In the genomic region with DNA sequence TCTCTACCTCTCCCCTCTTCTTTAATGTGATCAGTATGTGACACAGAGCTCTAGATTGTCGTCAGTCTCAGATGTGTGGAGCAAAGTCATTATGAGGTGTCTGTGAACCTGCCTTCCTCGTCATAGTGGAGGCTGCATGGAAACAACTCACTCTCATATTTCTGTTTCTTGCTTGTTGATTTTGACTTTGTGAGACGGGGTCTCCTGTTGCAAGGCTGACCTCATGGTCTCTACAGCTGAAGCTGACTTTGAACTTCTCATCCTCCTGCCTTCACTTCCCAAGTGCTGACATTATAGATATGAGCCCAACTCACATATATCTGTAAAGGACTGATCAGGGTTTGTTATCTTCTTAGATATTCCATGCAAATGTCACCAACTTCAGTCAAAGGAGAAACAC, we compare ENCODE assay signal across 8 mouse cellular contexts. TPM values are rescaled to one million over a fixed set of nuclear protein-coding genes. Genes with fewer than 3 reads are reported as not detected.
DNase-seq lines count a peak whose midpoint lies in the region; ATAC-seq lines count a peak whose summit lies in the region.

No protein-coding gene starts in this region.

- H3K9ac ChIP-seq in heart, embryonic 13.5 days, result no peak overlapping the region; the same call in 1 of the 2 replicates
- H3K9ac ChIP-seq in embryonic facial prominence, embryonic 11.5 days (replicated peaks; ENCODE audit: low read length), result no peak overlapping the region
- H3K9ac ChIP-seq in hindbrain, embryonic 14.5 days, result 0 out of 2 replicates have a peak overlapping the region, but pooled peaks have one; percentile 69
- 0 out of 2 replicates have a peak overlapping the region, but pooled peaks have one; percentile 65 for H3K9ac ChIP-seq in midbrain, embryonic 12.5 days (replicated peaks)

- 45% methylated on average over 3 of the region's 3 CpGs for WGBS in heart, embryonic 13.5 days
- 51% methylated on average over 3 of the region's 3 CpGs for WGBS in embryonic facial prominence, embryonic 11.5 days
- 68% methylated on average over 3 of the region's 3 CpGs for WGBS in hindbrain, embryonic 14.5 days
- WGBS in midbrain, embryonic 12.5 days, result 61% methylated on average over 3 of the region's 3 CpGs

- no peaks in the 10 kb centered on the region for H3K36me3 ChIP-seq in heart, embryonic 13.5 days
- no peaks in the 10 kb centered on the region for H3K36me3 ChIP-seq in embryonic facial prominence, embryonic 11.5 days (replicated peaks; ENCODE audit: control insufficient read depth, insufficient read depth, low read depth, low read length)
- H3K36me3 ChIP-seq in hindbrain, embryonic 14.5 days (replicated peaks; ENCODE audit: control insufficient read depth, insufficient read depth), result no peaks in the 10 kb centered on the region
- H3K36me3 ChIP-seq in midbrain, embryonic 12.5 days, result no peaks in the 10 kb centered on the region

- peak overlapping the region; percentile 79 for H3K27ac ChIP-seq in heart, embryonic 13.5 days (replicated peaks)
- no peak overlapping the region for H3K27ac ChIP-seq in embryonic facial prominence, embryonic 11.5 days (replicated peaks; ENCODE audit: low read depth, low read length)
- H3K27ac ChIP-seq in hindbrain, embryonic 14.5 days, result no peak overlapping the region
- H3K27ac ChIP-seq in midbrain, embryonic 12.5 days (replicated peaks), result no peak overlapping the region

- peak overlapping the region; percentile 61 for H3K4me3 ChIP-seq in heart, embryonic 13.5 days
- peak overlapping the region; percentile 45; the same call in 1 of the 2 replicates for H3K4me3 ChIP-seq in embryonic facial prominence, embryonic 11.5 days (ENCODE audit: low read depth, low read length)
- H3K4me3 ChIP-seq in hindbrain, embryonic 14.5 days (replicated peaks; ENCODE audit: low read length), result peak overlapping the region; percentile 58
- peak overlapping the region; percentile 54; the same call in 1 of the 2 replicates for H3K4me3 ChIP-seq in midbrain, embryonic 12.5 days

- no peak for DNase-seq in heart, adult 18-20 months
- no peak for DNase-seq in embryonic facial prominence, embryonic 11.5 days (ENCODE audit: low spot score)
- DNase-seq in hindbrain, embryonic 14.5 days (ENCODE audit: low spot score), result no peak
- no peak for DNase-seq in left cerebral cortex, adult 8-10 months (ENCODE audit: low spot score in 2 of 2)
- no peak for DNase-seq in embryo, embryonic 9.5 days (ENCODE audit: extremely low spot score)
- no peak for DNase-seq in adrenal gland, adult (ENCODE audit: inconsistent age in 2 of 2, low spot score in 1 of 2)

- no peaks in the 10 kb centered on the region for H3K27me3 ChIP-seq in heart, embryonic 13.5 days (replicated peaks)
- no peaks in the 10 kb centered on the region for H3K27me3 ChIP-seq in embryonic facial prominence, embryonic 11.5 days (ENCODE audit: control insufficient read depth, insufficient read depth, low read length)
- H3K27me3 ChIP-seq in hindbrain, embryonic 14.5 days (ENCODE audit: control insufficient read depth, insufficient read depth, low read length), result no peaks in the 10 kb centered on the region
- no peaks in the 10 kb centered on the region for H3K27me3 ChIP-seq in midbrain, embryonic 12.5 days

- peak overlapping the region; percentile 82 for H3K4me2 ChIP-seq in heart, embryonic 13.5 days
- peak overlapping the region; percentile 60 for H3K4me2 ChIP-seq in embryonic facial prominence, embryonic 11.5 days (ENCODE audit: low read depth, low read length)
- peak overlapping the region; percentile 80 for H3K4me2 ChIP-seq in hindbrain, embryonic 14.5 days (replicated peaks)
- peak overlapping the region; percentile 66 for H3K4me2 ChIP-seq in midbrain, embryonic 12.5 days (replicated peaks)

- no peak for ATAC-seq in heart, embryonic 13.5 days (ENCODE audit: extremely low read depth, insufficient number of reproducible peaks, low FRiP score, low TSS enrichment)
- no peak for ATAC-seq in embryonic facial prominence, embryonic 11.5 days (replicated peaks; ENCODE audit: insufficient number of reproducible peaks, low FRiP score, low TSS enrichment, low read depth)
- ATAC-seq in hindbrain, embryonic 14.5 days (ENCODE audit: low FRiP score), result no peak
- no peak for ATAC-seq in midbrain, embryonic 12.5 days (ENCODE audit: low FRiP score, low read depth)

- peaks cover 17% of the 10 kb centered on the region for H3K4me1 ChIP-seq in heart, embryonic 13.5 days
- H3K4me1 ChIP-seq in embryonic facial prominence, embryonic 11.5 days (ENCODE audit: control insufficient read depth, insufficient read depth, low read length), result no peaks in the 10 kb centered on the region
- peaks cover 10% of the 10 kb centered on the region for H3K4me1 ChIP-seq in hindbrain, embryonic 14.5 days (replicated peaks; ENCODE audit: control insufficient read depth, insufficient read depth, low read length)
- peaks cover 11% of the 10 kb centered on the region for H3K4me1 ChIP-seq in midbrain, embryonic 12.5 days

- H3K9me3 ChIP-seq in heart, embryonic 13.5 days, result no peaks in the 10 kb centered on the region
- H3K9me3 ChIP-seq in embryonic facial prominence, embryonic 11.5 days (replicated peaks; ENCODE audit: control insufficient read depth, low read length), result no peaks in the 10 kb centered on the region
- no peaks in the 10 kb centered on the region for H3K9me3 ChIP-seq in hindbrain, embryonic 14.5 days (ENCODE audit: control insufficient read depth, low read length)
- no peaks in the 10 kb centered on the region for H3K9me3 ChIP-seq in midbrain, embryonic 12.5 days

RNA-seq across cellular contexts. Expression of gene Btn1a1, which starts 16.9 kb away (rescaled TPM):
- 1.1 and 2.2 TPM in 2 replicates for polyA plus RNA-seq in heart, embryonic 13.5 days (2015; fragmentation: Nextera tagmentation; extraction: Ambion mirVana)
- total RNA-seq in heart, adult 18-20 months (2021), result not detected
- 0.24 and 0.35 TPM in 2 replicates for polyA plus RNA-seq in embryonic facial prominence, embryonic 11.5 days (2014; fragmentation: Nextera tagmentation; extraction: Ambion mirVana)
- polyA plus RNA-seq in hindbrain, embryonic 14.5 days (2014; fragmentation: Nextera tagmentation; extraction: Ambion mirVana), result 0.05 TPM in 1 of 2 replicates, not detected in the other
- polyA plus RNA-seq in midbrain, embryonic 12.5 days (2016; fragmentation: Nextera tagmentation; extraction: Ambion mirVana), result not detected in 2 replicates
- total RNA-seq in left cerebral cortex, adult 8-10 months (2022), result under 1 TPM in 2 of 4 experiments, not detected in 2; 0.09 to 0.13 TPM

RNA-seq across cellular contexts. Expression of gene Abt1, which starts 25.1 kb away (rescaled TPM):
- 8.5 and 8.7 TPM in 2 replicates for polyA plus RNA-seq in heart, embryonic 13.5 days (2015; fragmentation: Nextera tagmentation; extraction: Ambion mirVana)
- total RNA-seq in heart, adult 18-20 months (2021), result 1 to 10 TPM; 4.6 to 4.7 TPM
- 15.0 and 16.2 TPM in 2 replicates for polyA plus RNA-seq in embryonic facial prominence, embryonic 11.5 days (2014; fragmentation: Nextera tagmentation; extraction: Ambion mirVana)
- 8.5 and 8.9 TPM in 2 replicates for polyA plus RNA-seq in hindbrain, embryonic 14.5 days (2014; fragmentation: Nextera tagmentation; extraction: Ambion mirVana)
- polyA plus RNA-seq in midbrain, embryonic 12.5 days (2016; fragmentation: Nextera tagmentation; extraction: Ambion mirVana), result 10.1 and 12.3 TPM in 2 replicates
- 1 to 10 TPM; 8.1 to 9.3 (median 8.6) TPM for total RNA-seq in left cerebral cortex, adult 8-10 months (2022)

RNA-seq across cellular contexts. Expression of gene Btn2a2, which starts 39.9 kb away (rescaled TPM):
- polyA plus RNA-seq in heart, embryonic 13.5 days (2015; fragmentation: Nextera tagmentation; extraction: Ambion mirVana), result 0.45 and 0.82 TPM in 2 replicates
- not detected for total RNA-seq in heart, adult 18-20 months (2021)
- 1.1 and 1.4 TPM in 2 replicates for polyA plus RNA-seq in embryonic facial prominence, embryonic 11.5 days (2014; fragmentation: Nextera tagmentation; extraction: Ambion mirVana)
- 0.21 TPM in 1 of 2 replicates, not detected in the other for polyA plus RNA-seq in hindbrain, embryonic 14.5 days (2014; fragmentation: Nextera tagmentation; extraction: Ambion mirVana)
- polyA plus RNA-seq in midbrain, embryonic 12.5 days (2016; fragmentation: Nextera tagmentation; extraction: Ambion mirVana), result 0.10 and 0.17 TPM in 2 replicates
- 1 to 10 TPM in 2 of 4 experiments, under 1 TPM in 2; 0.63 to 1.1 (median 0.99) TPM for total RNA-seq in left cerebral cortex, adult 8-10 months (2022)

Comparison
In these comparisons a context has a peak if more than half of its experiments do, and no peak if none do; other contexts are left out.
1. H3K9ac ChIP-seq: peak in hindbrain, embryonic 14.5 days (single experiment) and midbrain, embryonic 12.5 days (single experiment); none in heart, embryonic 13.5 days (single experiment) and embryonic facial prominence, embryonic 11.5 days (single experiment).
2. Peak in every context shown above with its lines, with median percentiles within 50 percentile points of each other: H3K4me2 ChIP-seq and H3K4me3 ChIP-seq.